Mouse (Mus musculus) cerebellum, adult 2 months (tissue): ENCODE measurements at regions not wholly inside any gene's neighbourhood (a gene's known extent, or its start where the extent isn't known, plus 50 kb on each side); places are given as distances from the start of the nearest gene placed in this dataset.

Experiments used
- DNase-seq, 2 experiments: peaks; one replicate each; pipeline ENCODE4 v3.0.0; 2021
- H3K27ac ChIP-seq: fragments of 200-500 bp; 2 replicates; pipeline ENCODE4 v1.5.1; 2012; ENCODE audit warnings: low read length, control low read depth, inconsistent platforms; ENCODE audit not compliant: insufficient read depth
- H3K27me3 ChIP-seq: fragments of 200-500 bp; 2 replicates; pipeline ENCODE4 v1.6.1; 2012; ENCODE audit warnings: inconsistent platforms, mild to moderate bottlenecking, low read length, moderate library complexity; ENCODE audit not compliant: control insufficient read depth, insufficient read depth
- H3K4me1 ChIP-seq: fragments of 200-500 bp; 2 replicates; pipeline ENCODE4 v1.6.1; 2011; ENCODE audit warnings: low read length; ENCODE audit not compliant: control insufficient read depth, insufficient read depth
- H3K4me3 ChIP-seq: fragments of 200-500 bp; replicated peaks from 2 replicates; pipeline ENCODE3; 2011; ENCODE audit warnings: mild to moderate bottlenecking, low read depth, low read length, control low read depth; ENCODE audit not compliant: insufficient read depth
- CTCF ChIP-seq: fragments of 200-500 bp; IDR thresholded peaks from 2 replicates; pipeline ENCODE4 v1.5.1; 2011; ENCODE audit warnings: low read depth, mild to moderate bottlenecking, control low read depth, low read length, moderate library complexity, borderline replicate concordance; ENCODE audit not compliant: insufficient read depth
- POLR2A ChIP-seq: fragments of 200-500 bp; IDR thresholded peaks from 2 replicates; pipeline ENCODE4 v1.6.1; 2011; ENCODE audit warnings: low read length, control low read depth, borderline replicate concordance; ENCODE audit not compliant: insufficient read depth
- WGBS: fragments of 180-500 bp; shearing (Covaris S2); methylation state at CpG from one replicate; pipeline ENCODE4 v1.1.7; 2018; 5-methylcytosine and 5-hydroxymethylcytosine counted together

GRCm38 (mm10) chr12:79924921-79925703, 187.7 kb downstream of the Zfp36l1 start:
- H3K27ac ChIP-seq, result no peak overlapping the region; the same call in 1 of the 2 replicates
- WGBS, result 54% methylated on average over 16 of the region's 16 CpGs
- no peaks in the 10 kb centered on the region for H3K27me3 ChIP-seq
- no peaks in the 10 kb centered on the region for H3K4me1 ChIP-seq
- H3K4me3 ChIP-seq, result no peak overlapping the region
- TF ChIP-seq CTCF (no peak), POLR2A (no peak)
- peak in 1 of 2 experiments; percentile 18 for DNase-seq

DNA sequence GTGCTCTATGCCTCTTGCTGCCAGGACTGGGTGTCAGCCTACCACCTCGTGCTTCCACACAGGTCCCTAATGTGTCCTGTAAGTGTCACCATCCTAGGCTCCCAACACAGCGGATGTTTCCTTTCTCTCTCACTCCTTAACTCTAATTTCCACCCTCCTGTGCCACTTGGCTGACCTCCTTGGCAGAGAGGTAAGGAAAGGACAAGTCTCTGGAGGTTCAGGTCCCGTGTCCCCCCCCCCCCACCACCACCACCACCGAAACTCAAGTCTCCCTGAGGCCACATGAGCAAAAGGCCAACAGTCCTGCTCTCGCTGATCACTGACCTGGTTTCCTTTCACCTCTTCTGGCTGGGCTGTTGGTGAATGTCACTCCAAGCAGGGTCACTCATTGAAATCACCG, 189.0 kb downstream of the Zfp36l1 start:
- no peak for DNase-seq
- Histone ChIP-seq H3K4me3 (no peak overlapping the region), H3K4me1 (no peaks in the 10 kb centered on the region), H3K27me3 (no peaks in the 10 kb centered on the region), H3K27ac (no peak overlapping the region)
- TF ChIP-seq POLR2A (no peak), CTCF (no peak)
- 66% methylated on average over 6 of the region's 6 CpGs for WGBS

GRCm38 (mm10) chr12:79921786-79922185, 191.0 kb downstream of the Zfp36l1 start:
- no peaks in the 10 kb centered on the region for H3K27me3 ChIP-seq
- no peaks in the 10 kb centered on the region for H3K4me1 ChIP-seq
- no peak overlapping the region for H3K4me3 ChIP-seq
- no peak for DNase-seq
- TF ChIP-seq POLR2A (no peak), CTCF (no peak)
- no peak overlapping the region for H3K27ac ChIP-seq
- 59% methylated on average over 5 of the region's 5 CpGs for WGBS

DNA sequence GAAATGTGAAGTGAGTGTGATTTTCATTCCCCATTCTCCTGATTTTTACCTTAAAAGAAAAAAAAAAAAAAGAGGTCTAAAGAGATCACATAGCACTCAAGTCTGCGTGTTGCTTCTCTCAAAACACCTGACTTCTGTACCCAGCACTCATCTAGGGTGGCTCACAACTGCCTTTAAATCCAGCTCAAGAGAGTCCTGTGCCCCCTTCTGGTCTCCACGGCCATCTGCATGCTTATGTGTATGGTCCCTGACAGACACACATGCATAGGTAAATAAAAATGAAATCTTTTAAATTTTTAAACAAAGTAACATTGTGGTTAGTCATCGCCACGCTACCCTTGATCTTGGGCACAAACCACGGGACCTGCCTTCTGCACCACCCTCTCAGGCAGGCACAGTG, 193.8 kb downstream of the Zfp36l1 start:
- H3K4me3 ChIP-seq, result no peak overlapping the region
- H3K4me1 ChIP-seq, result no peaks in the 10 kb centered on the region
- TF ChIP-seq CTCF, result no peak
- TF ChIP-seq POLR2A, result no peak
- no peaks in the 10 kb centered on the region for H3K27me3 ChIP-seq
- no peak for DNase-seq
- WGBS, result 96% methylated on average over 5 of the region's 5 CpGs
- no peak overlapping the region for H3K27ac ChIP-seq

DNA sequence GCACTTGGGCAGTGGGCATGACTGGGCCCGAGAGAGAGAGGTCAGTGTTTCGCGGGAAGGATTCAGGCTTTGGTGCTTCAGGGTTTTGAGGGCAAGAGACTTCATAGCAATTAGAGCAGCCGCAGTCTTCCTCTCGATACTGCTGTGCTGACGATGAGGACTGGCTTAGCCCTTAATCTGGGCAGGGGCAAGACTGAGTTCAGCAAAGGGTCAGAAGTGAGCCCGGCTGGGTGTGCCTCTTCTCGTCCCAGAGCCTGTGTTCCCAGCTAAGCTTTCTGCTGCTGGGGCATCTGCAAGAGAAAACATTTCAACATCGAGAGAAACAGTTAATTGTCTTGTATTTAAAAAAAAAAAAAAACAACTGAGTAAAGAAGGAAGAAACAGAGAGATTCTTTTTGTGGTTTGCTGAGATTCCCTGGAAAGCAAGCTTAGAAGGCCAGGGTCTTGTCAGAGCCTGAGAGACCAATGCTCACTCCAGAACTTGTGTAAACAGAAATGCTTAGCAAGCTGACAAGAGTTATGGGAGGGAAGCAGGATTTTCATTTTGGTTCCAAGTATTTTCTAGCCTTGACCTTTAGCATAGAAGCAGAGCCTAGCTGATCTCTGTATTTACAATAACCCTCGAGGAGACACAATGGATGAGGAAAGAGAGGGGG, 195.1 kb downstream of the Zfp36l1 start:
- no peaks in the 10 kb centered on the region for H3K4me1 ChIP-seq
- no peak for DNase-seq
- no peak overlapping the region for H3K27ac ChIP-seq
- no peak for TF ChIP-seq CTCF
- TF ChIP-seq POLR2A, result no peak
- no peaks in the 10 kb centered on the region for H3K27me3 ChIP-seq
- 72% methylated on average over 10 of the region's 10 CpGs for WGBS
- no peak overlapping the region for H3K4me3 ChIP-seq

DNA sequence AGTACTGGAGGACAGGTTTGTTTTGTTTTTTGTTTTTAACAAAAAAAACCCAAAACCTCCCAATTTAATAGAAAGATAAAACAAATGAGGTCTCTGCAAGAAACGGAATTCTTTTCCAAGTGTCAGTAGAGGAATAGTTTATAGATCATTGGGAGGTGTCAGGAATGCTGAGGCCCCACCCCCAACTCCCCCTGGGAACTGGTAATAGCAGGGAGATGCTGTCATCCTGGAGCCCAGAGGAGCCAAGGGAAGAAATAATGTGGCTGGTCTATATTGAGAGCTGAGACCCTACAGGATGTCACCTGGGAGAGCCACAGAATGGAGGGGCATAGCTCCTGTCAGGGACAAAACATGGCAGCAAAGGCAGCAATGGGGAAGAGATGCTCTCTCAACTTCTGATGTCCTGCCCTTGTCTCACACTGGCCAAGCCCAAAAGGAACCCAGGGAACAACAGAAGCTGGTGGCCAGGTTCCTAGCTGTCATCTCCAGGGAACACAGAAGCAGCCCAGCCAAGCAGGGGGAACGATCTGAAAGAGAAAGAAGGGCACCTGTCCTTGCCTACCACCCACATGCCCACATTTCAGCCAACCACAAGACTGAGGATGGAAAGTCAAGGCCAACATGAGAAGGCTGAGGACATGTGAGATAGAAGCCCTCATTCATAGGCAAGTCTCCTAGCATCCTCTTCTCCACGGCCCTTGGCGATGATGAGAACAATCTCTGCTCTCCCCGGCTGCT, 195.7 kb downstream of the Zfp36l1 start:
- TF ChIP-seq POLR2A, result no peak
- no peak for TF ChIP-seq CTCF
- H3K27me3 ChIP-seq, result no peaks in the 10 kb centered on the region
- DNase-seq, result no peak
- no peaks in the 10 kb centered on the region for H3K4me1 ChIP-seq
- WGBS, result 75% methylated on average over 5 of the region's 5 CpGs
- H3K4me3 ChIP-seq, result no peak overlapping the region
- H3K27ac ChIP-seq, result no peak overlapping the region

DNA sequence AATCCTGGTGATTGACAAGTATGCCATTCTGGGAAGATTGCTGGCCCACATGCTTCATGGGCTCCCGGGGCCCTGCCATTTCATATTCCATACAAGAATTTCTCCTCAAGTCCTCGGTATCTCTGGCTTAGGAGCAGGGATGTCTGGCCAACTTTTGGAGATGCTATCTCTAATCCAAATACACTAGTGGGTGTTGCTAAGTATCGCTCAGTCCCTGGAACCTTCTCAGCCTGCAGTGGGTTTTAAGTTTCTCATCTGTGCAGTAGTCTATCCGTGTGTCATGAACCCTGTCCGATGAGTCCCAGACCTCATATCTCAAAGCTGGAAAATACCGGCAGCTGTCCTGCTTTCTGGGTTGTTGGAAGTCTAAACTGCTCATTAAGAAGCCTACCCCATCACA, 198.9 kb downstream of the Zfp36l1 start:
- no peaks in the 10 kb centered on the region for H3K4me1 ChIP-seq
- TF ChIP-seq CTCF (no peak), POLR2A (no peak)
- no peaks in the 10 kb centered on the region for H3K27me3 ChIP-seq
- no peak overlapping the region for H3K4me3 ChIP-seq
- no peak overlapping the region for H3K27ac ChIP-seq
- DNase-seq, result no peak
- WGBS, result 67% methylated on average over 6 of the region's 6 CpGs
